Mouse (Mus musculus): Measurements from ENCODE around the gene Disp3. TPM values are rescaled to one million over a fixed set of nuclear protein-coding genes. Genes with fewer than 3 reads are reported as not detected.

Gene Disp3
- total RNA-seq, 2 experiments from 2014 or later: 32.2 to 34.3 TPM

DNA sequence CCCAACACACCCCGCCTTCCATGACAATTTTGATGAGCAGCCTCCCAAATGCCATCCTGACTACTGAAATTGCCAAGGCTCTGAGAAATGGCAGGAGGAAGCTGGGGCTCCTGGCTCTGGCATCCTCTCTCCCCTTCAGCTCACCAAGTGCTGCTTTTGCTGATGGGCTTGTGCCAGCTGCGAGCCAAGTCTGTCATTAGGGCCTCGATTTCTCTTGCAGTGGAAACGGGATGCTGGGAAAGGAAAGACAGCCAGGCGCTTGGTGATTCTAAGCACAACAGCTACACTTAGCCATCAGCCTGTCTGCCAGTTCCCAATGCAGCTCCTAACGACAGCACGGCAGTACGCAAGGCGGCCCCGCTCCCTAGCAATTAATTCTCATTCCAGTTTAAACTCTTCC lies 26.6 kb upstream of the Disp3 start:
- no peak for TF ChIP-seq CTCF (IDR thresholded peaks at IDR 0.05)
- DNase-seq (ENCODE audit: extremely low spot score in 1 of 2, low spot score in 2 of 2): peak in 1 of 2 experiments; percentile 40
- H3K4me3 ChIP-seq: no peak overlapping the region
- intact Hi-C loops (cut with DNase I): no loop called here
- no peak overlapping the region; the same call in 1 of the 2 replicates for H3K27ac ChIP-seq

GRCm38 (mm10) chr4:148313601-148314000 lies 25.8 kb upstream of the Disp3 start:
- intact Hi-C loops (cut with DNase I): no loop called here

GRCm38 (mm10) chr4:148312296-148313116 lies 24.7 kb upstream of the Disp3 start:
- H3K27ac ChIP-seq: no peak overlapping the region
- TF ChIP-seq CTCF (IDR thresholded peaks at IDR 0.05): no peak
- intact Hi-C loops (cut with DNase I): no loop called here

More at GRCm38 (mm10) chr4:148313601-148314000, 25.8 kb upstream of the Disp3 start:
- no peak overlapping the region for H3K27ac ChIP-seq
- DNase-seq (ENCODE audit: extremely low spot score in 1 of 2, low spot score in 2 of 2): no peak
- H3K4me3 ChIP-seq: no peak overlapping the region
- no peak for TF ChIP-seq CTCF (IDR thresholded peaks at IDR 0.05)

DNA sequence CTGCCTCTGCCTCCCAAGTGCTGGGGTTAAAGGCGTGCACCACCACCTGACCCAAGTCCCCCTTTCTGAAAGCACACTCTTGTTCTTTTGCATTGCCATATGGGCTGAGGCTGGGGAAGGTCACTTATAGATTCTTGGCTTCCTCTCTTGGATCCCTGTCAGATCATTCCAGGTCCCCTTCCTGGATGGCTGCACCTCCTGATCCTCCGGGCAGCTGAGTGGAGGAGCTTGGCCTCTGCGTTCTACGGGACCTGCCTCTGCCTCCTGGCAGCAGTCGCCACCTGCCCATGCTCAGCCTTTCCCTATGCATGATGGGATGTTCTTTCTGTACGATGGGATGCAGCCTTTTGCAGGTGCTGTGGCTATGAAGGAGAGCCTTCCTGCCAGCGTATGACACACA lies 23.1 kb upstream of the Disp3 start:
- no peak for TF ChIP-seq CTCF (IDR thresholded peaks at IDR 0.05)
- no peak for DNase-seq (ENCODE audit: extremely low spot score in 1 of 2, low spot score in 2 of 2)
- H3K27ac ChIP-seq: no peak overlapping the region
- no peak overlapping the region for H3K4me3 ChIP-seq
- intact Hi-C loops (cut with DNase I): no loop called here

More at GRCm38 (mm10) chr4:148312296-148313116, 24.7 kb upstream of the Disp3 start:
- DNase-seq (ENCODE audit: extremely low spot score in 1 of 2, low spot score in 2 of 2): no peak
- no peak overlapping the region for H3K4me3 ChIP-seq

DNA sequence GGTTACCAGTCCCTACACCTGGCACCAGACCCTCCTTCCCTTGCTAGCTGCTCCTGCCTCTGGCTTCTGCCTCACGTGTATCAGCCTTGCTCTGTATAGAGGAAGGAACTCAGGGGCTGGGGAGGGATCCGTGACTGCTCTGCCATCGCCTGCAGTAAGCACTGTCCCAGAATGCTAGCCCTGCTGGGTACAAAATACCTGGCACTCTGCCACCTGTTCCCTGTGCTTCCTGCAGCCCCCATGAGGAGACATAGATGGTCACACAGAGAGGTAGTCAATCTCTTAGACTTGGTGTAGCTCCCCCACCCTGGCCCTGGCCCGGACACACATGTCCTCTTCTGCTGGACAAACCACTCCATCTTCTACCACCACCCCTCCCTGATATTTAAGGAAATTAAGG lies 22.4 kb upstream of the Disp3 start:
- H3K27ac ChIP-seq: no peak overlapping the region
- TF ChIP-seq CTCF (IDR thresholded peaks at IDR 0.05): no peak
- no peak overlapping the region for H3K4me3 ChIP-seq
- no peak for DNase-seq (ENCODE audit: extremely low spot score in 1 of 2, low spot score in 2 of 2)
- intact Hi-C loops (cut with DNase I): no loop called here

- intact Hi-C loops (cut with DNase I): no loop called here
- no peak for TF ChIP-seq CTCF (IDR thresholded peaks at IDR 0.05)
- peak in 1 of 2 experiments; percentile 34 for DNase-seq (ENCODE audit: extremely low spot score in 1 of 2, low spot score in 2 of 2)
- H3K27ac ChIP-seq: no peak overlapping the region; the same call in 1 of the 2 replicates
- H3K4me3 ChIP-seq: no peak overlapping the region
Measured at GRCm38 (mm10) chr4:148306406-148307083, 18.8 kb upstream of the Disp3 start.

DNA sequence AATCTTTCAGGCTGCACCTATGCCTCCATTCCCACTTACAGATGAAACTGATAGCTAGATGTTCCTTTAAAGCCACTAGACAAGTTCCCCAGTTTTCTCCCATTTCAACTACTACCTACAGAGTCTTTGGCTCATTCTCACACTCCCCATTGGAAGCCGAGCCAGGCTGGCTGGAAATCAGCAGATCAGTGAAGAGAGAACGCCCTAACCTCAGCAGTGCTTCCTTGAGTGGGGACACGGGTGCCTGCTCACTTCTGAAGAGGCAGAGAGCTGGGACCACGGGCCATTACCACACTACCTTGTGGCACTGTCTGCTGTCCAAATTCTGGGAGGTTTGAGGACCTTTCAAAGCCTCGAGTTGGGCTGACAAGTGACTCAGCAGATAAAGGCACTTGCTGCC lies 11.0 kb upstream of the Disp3 start:
- intact Hi-C loops (cut with DNase I): no loop called here
- no peak for TF ChIP-seq CTCF (IDR thresholded peaks at IDR 0.05)
- Histone ChIP-seq H3K27ac (no peak overlapping the region), H3K4me3 (no peak overlapping the region)
- DNase-seq (ENCODE audit: extremely low spot score in 1 of 2, low spot score in 2 of 2): no peak

DNA sequence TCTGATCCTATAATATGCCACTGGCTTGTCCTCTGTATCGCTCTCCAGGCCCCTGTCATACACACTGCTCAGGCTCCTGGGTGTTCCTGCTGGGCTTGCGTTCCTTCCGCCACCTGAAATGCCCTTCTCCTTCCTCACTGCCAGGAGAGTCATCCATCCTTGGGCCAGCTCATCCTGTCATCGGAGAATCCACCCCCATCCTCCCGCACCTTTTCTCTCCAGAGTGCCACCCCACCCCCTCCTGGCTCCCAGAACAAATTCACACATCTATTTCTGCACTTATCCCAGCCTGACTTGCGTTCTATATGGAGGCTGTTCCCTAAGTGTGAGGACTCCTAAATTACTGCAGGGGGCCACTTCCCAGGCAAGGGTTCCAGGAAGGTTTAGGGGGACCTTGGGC lies 9.9 kb upstream of the Disp3 start:
- Histone ChIP-seq H3K4me3 (no peak overlapping the region), H3K27ac (peak overlapping the region; percentile 37; the same call in 1 of the 2 replicates)
- DNase-seq (ENCODE audit: extremely low spot score in 1 of 2, low spot score in 2 of 2): peak; percentile 51 to 60
- intact Hi-C loops (cut with DNase I): loop anchor here (2.0 kb wide), 1 partner anchor 63 kb away; no protein-coding TSS in a partner anchor
- TF ChIP-seq CTCF (IDR thresholded peaks at IDR 0.05): peak; percentile 6

DNA sequence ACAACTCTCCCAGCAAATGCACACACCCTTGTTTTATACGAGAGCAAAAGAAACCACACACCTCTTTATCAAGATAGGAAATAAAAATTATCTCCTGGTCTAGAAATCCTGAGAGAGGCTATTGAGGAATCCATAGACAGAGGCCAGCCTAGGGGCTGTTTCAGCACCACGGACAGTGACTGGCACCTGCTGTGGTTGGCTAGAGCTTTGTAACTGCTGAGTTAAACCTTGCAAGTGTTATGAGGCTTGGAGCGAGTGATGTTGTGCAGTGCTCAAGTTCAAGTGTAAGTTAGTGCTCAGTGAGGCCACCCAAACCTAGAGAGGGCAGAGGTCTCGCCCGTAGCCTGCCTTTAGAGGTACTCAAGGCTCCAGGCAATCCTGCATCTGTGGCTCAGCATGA lies 5.6 kb upstream of the Disp3 start:
- no peak overlapping the region for H3K27ac ChIP-seq
- no peak for DNase-seq (ENCODE audit: extremely low spot score in 1 of 2, low spot score in 2 of 2)
- intact Hi-C loops (cut with DNase I): no loop called here
- H3K4me3 ChIP-seq: no peak overlapping the region
- no peak for TF ChIP-seq CTCF (IDR thresholded peaks at IDR 0.05)

DNA sequence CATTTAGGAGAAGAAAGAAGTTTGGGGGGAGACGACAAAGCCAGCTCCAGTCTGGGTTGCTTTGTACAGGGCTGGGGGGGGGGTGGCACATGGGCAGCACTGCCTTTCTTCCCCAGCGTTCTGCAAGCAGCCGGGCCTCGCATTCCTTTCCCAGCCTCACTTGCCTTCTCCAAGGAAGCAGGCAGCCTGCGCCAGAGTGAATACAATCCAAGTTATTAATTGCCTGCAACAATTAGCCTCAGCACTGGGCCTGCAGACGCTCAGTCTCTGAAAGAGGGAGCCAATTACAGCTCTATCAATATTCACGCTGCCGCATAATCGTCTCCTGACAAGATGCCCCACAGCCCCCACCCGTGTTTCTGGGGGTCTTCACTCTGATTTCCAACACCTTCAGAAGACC lies 4.1 kb upstream of the Disp3 start:
- intact Hi-C loops (cut with DNase I): loop anchor here (2.0 kb wide), 1 partner anchor 35 kb away; no protein-coding TSS in a partner anchor
- Histone ChIP-seq H3K27ac (no peak overlapping the region), H3K4me3 (no peak overlapping the region)
- no peak for TF ChIP-seq CTCF (IDR thresholded peaks at IDR 0.05)
- DNase-seq (ENCODE audit: extremely low spot score in 1 of 2, low spot score in 2 of 2): no peak

DNA sequence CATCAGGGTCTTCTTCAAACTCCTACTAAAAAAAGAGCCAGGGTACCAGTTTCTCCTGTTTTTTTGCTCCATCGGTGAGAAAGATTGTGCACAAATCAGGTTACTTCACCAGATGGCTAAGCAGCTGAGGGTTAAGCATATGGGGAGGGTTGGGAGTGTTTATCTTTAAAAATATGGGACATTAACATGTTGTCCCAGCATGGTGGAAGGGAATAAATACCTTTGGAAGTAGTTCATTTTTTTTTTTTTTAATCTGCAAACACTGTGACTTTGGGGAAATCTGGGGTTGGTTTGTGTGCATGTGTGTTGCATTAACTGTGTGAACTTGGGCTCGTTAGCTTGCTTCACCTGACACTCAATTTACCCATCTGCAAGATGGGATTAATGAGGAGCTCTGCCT lies 3.3 kb upstream of the Disp3 start:
- intact Hi-C loops (cut with DNase I): loop anchor here (2.0 kb wide), 1 partner anchor 36 kb away; no protein-coding TSS in a partner anchor
- H3K4me3 ChIP-seq: no peak overlapping the region
- no peak for TF ChIP-seq CTCF (IDR thresholded peaks at IDR 0.05)
- no peak for DNase-seq (ENCODE audit: extremely low spot score in 1 of 2, low spot score in 2 of 2)
- no peak overlapping the region for H3K27ac ChIP-seq

- peak; percentile 94 for DNase-seq (ENCODE audit: extremely low spot score in 1 of 2, low spot score in 2 of 2)
- Histone ChIP-seq H3K27ac (peak overlapping the region; percentile 82), H3K4me3 (peak overlapping the region; percentile 56)
- TF ChIP-seq CTCF (IDR thresholded peaks at IDR 0.05): no peak; the same call in none of the 2 replicates
- intact Hi-C loops (cut with DNase I): loop anchor here (1.0 to 5.0 kb wide), 2 partner anchors 117 to 144 kb away; no protein-coding TSS in a partner anchor
Measured at GRCm38 (mm10) chr4:148288055-148288549, 337 bp upstream of the Disp3 start.
